8 mouse cellular contexts compared by ENCODE assay signal in genomic region chr13:21160657-21161590, GRCm38 (mm10). TPM values are rescaled to one million over a fixed set of nuclear protein-coding genes. Genes with fewer than 3 reads are reported as not detected.
DNase-seq lines count a peak whose midpoint lies in the region; ATAC-seq lines count a peak whose summit lies in the region.

No protein-coding gene starts in this region.

- H3K4me1 ChIP-seq in forebrain, embryonic 10.5 days: peaks cover 15% of the 10 kb centered on the region
- H3K4me1 ChIP-seq in heart, embryonic 16.5 days (ENCODE audit: control insufficient read depth, insufficient read depth, low read length): peaks cover 6% of the 10 kb centered on the region
- H3K4me1 ChIP-seq in liver, embryonic 15.5 days (replicated peaks): peaks cover 31% of the 10 kb centered on the region
- H3K4me1 ChIP-seq in neural tube, embryonic 11.5 days (ENCODE audit: control insufficient read depth, insufficient read depth, low read length): no peaks in the 10 kb centered on the region
- peaks cover 8% of the 10 kb centered on the region; the same call in 1 of the 2 replicates for H3K4me1 ChIP-seq in stomach, embryonic 16.5 days (ENCODE audit: control insufficient read depth, insufficient read depth, low read length)

- DNase-seq in c-Kit-positive CD71-negative TER-119-negative erythroid progenitor cells, embryonic 14.5 days (ENCODE audit: low read depth): peak; percentile 86
- peak; percentile 90 for DNase-seq in forebrain, embryonic 10.5 days (ENCODE audit: extremely low spot score, low spot score)
- DNase-seq in kidney, postnatal 36 days: peak; percentile 90 to 92
- DNase-seq in neural tube, embryonic 11.5 days (ENCODE audit: low spot score): peak; percentile 93

- no peaks in the 10 kb centered on the region for H3K9me3 ChIP-seq in forebrain, embryonic 10.5 days
- H3K9me3 ChIP-seq in heart, embryonic 16.5 days (replicated peaks; ENCODE audit: control insufficient read depth, low read length): no peaks in the 10 kb centered on the region
- H3K9me3 ChIP-seq in liver, embryonic 15.5 days (replicated peaks): no peaks in the 10 kb centered on the region
- no peaks in the 10 kb centered on the region for H3K9me3 ChIP-seq in neural tube, embryonic 11.5 days (ENCODE audit: control insufficient read depth, low read length)
- no peaks in the 10 kb centered on the region for H3K9me3 ChIP-seq in stomach, embryonic 16.5 days (replicated peaks; ENCODE audit: control insufficient read depth, low read length)

- WGBS in forebrain, embryonic 10.5 days: under 1% methylated on average over 32 of the region's 32 CpGs
- WGBS in heart, embryonic 16.5 days: under 1% methylated on average over 32 of the region's 32 CpGs
- WGBS in liver, embryonic 15.5 days (ENCODE audit: insufficient replicate concordance): under 1% methylated on average over 32 of the region's 32 CpGs
- under 1% methylated on average over 32 of the region's 32 CpGs for WGBS in neural tube, embryonic 11.5 days
- WGBS in stomach, embryonic 16.5 days: under 1% methylated on average over 32 of the region's 32 CpGs

- peak overlapping the region; percentile 92 for H3K4me2 ChIP-seq in heart, embryonic 16.5 days (ENCODE audit: low read depth, low read length)
- H3K4me2 ChIP-seq in liver, embryonic 15.5 days: peak overlapping the region; percentile 81
- H3K4me2 ChIP-seq in neural tube, embryonic 11.5 days (ENCODE audit: low read depth): peak overlapping the region; percentile 85
- peak overlapping the region; percentile 98 for H3K4me2 ChIP-seq in stomach, embryonic 16.5 days (ENCODE audit: low read depth, low read length)

- H3K4me3 ChIP-seq in forebrain, embryonic 10.5 days: peak overlapping the region; percentile 62
- peak overlapping the region; percentile 91 for H3K4me3 ChIP-seq in heart, embryonic 16.5 days (ENCODE audit: low read length)
- H3K4me3 ChIP-seq in liver, embryonic 15.5 days (replicated peaks): peak overlapping the region; percentile 70
- peak overlapping the region; percentile 63 for H3K4me3 ChIP-seq in neural tube, embryonic 11.5 days (ENCODE audit: low read depth, low read length)
- peak overlapping the region; percentile 83 for H3K4me3 ChIP-seq in stomach, embryonic 16.5 days (replicated peaks; ENCODE audit: low read length)

- no peak overlapping the region for H3K27ac ChIP-seq in forebrain, embryonic 10.5 days
- H3K27ac ChIP-seq in heart, embryonic 16.5 days (ENCODE audit: low read length): no peak overlapping the region; the same call in 1 of the 2 replicates
- H3K27ac ChIP-seq in liver, embryonic 15.5 days (replicated peaks): no peak overlapping the region
- no peak overlapping the region for H3K27ac ChIP-seq in neural tube, embryonic 11.5 days (ENCODE audit: low read depth, low read length)
- peak overlapping the region; percentile 42; the same call in 1 of the 2 replicates for H3K27ac ChIP-seq in stomach, embryonic 16.5 days (ENCODE audit: low read length)

- ATAC-seq in CD4-positive, CD25-positive, alpha-beta regulatory T cell, adult 4 months: peak; percentile 74
- ATAC-seq in heart, embryonic 16.5 days (replicated peaks; ENCODE audit: extremely low read depth, insufficient read depth, low FRiP score): peak; percentile 88
- ATAC-seq in liver, embryonic 15.5 days (ENCODE audit: insufficient read depth): peak; percentile 80
- ATAC-seq in neural tube, embryonic 11.5 days (ENCODE audit: insufficient read depth, low FRiP score, low TSS enrichment): peak; percentile 89
- peak; percentile 89 for ATAC-seq in stomach, embryonic 16.5 days (ENCODE audit: insufficient read depth, low FRiP score)

- H3K27me3 ChIP-seq in forebrain, embryonic 10.5 days (ENCODE audit: poor library complexity, severe bottlenecking): peaks cover 14% of the 10 kb centered on the region; the same call in 1 of the 2 replicates
- H3K27me3 ChIP-seq in heart, embryonic 16.5 days (ENCODE audit: control insufficient read depth, insufficient read depth, low read length): no peaks in the 10 kb centered on the region
- H3K27me3 ChIP-seq in liver, embryonic 15.5 days: peaks cover 52% of the 10 kb centered on the region
- no peaks in the 10 kb centered on the region for H3K27me3 ChIP-seq in neural tube, embryonic 11.5 days (ENCODE audit: control insufficient read depth, insufficient read depth, low read length)
- no peaks in the 10 kb centered on the region for H3K27me3 ChIP-seq in stomach, embryonic 16.5 days (ENCODE audit: control insufficient read depth, insufficient read depth, low read length)

- H3K9ac ChIP-seq in heart, embryonic 16.5 days (ENCODE audit: low read length): peak overlapping the region; percentile 77
- peak overlapping the region; percentile 33; the same call in 1 of the 2 replicates for H3K9ac ChIP-seq in liver, embryonic 15.5 days
- H3K9ac ChIP-seq in neural tube, embryonic 11.5 days (ENCODE audit: low read length): no peak overlapping the region
- no peak overlapping the region for H3K9ac ChIP-seq in stomach, embryonic 16.5 days (ENCODE audit: low read length)

- H3K36me3 ChIP-seq in forebrain, embryonic 10.5 days (replicated peaks): no peaks in the 10 kb centered on the region
- H3K36me3 ChIP-seq in heart, embryonic 16.5 days (ENCODE audit: control insufficient read depth, insufficient read depth): no peaks in the 10 kb centered on the region
- H3K36me3 ChIP-seq in liver, embryonic 15.5 days (replicated peaks): no peaks in the 10 kb centered on the region
- H3K36me3 ChIP-seq in neural tube, embryonic 11.5 days (ENCODE audit: control insufficient read depth, insufficient read depth, low read length): no peaks in the 10 kb centered on the region
- H3K36me3 ChIP-seq in stomach, embryonic 16.5 days (ENCODE audit: control insufficient read depth, insufficient read depth, low read length): no peaks in the 10 kb centered on the region

RNA-seq across cellular contexts. Expression of gene Olfr1368, which starts 15.3 kb away (rescaled TPM):
- not detected for polyA plus RNA-seq in CD4-positive, CD25-positive, alpha-beta regulatory T cell, adult 4 months (2017; shearing (Covaris generic))
- not detected in 2 replicates for polyA plus RNA-seq in forebrain, embryonic 10.5 days (2016; fragmentation: Nextera tagmentation; extraction: Ambion mirVana)
- polyA plus RNA-seq in heart, embryonic 16.5 days (2015; fragmentation: Nextera tagmentation; extraction: Ambion mirVana): not detected in 2 replicates
- polyA plus RNA-seq in liver, embryonic 15.5 days (2015; fragmentation: Nextera tagmentation; extraction: Ambion mirVana): not detected in 2 replicates
- not detected in 2 replicates for polyA plus RNA-seq in neural tube, embryonic 11.5 days (2014; fragmentation: Nextera tagmentation; extraction: Ambion mirVana)
- polyA plus RNA-seq in stomach, embryonic 16.5 days (2015; fragmentation: Nextera tagmentation; extraction: Ambion mirVana): not detected in 2 replicates

RNA-seq across cellular contexts. Expression of gene Trim27, which starts 18.3 kb away (rescaled TPM):
- polyA plus RNA-seq in CD4-positive, CD25-positive, alpha-beta regulatory T cell, adult 4 months (2017; shearing (Covaris generic)): 10 to 100 TPM; 10.5 to 13.5 TPM
- 169 and 173 TPM in 2 replicates for polyA plus RNA-seq in forebrain, embryonic 10.5 days (2016; fragmentation: Nextera tagmentation; extraction: Ambion mirVana)
- 72.4 and 72.8 TPM in 2 replicates for polyA plus RNA-seq in heart, embryonic 16.5 days (2015; fragmentation: Nextera tagmentation; extraction: Ambion mirVana)
- 59.3 and 65.7 TPM in 2 replicates for polyA plus RNA-seq in liver, embryonic 15.5 days (2015; fragmentation: Nextera tagmentation; extraction: Ambion mirVana)
- 150 and 160 TPM in 2 replicates for polyA plus RNA-seq in neural tube, embryonic 11.5 days (2014; fragmentation: Nextera tagmentation; extraction: Ambion mirVana)
- polyA plus RNA-seq in stomach, embryonic 16.5 days (2015; fragmentation: Nextera tagmentation; extraction: Ambion mirVana): 84.2 and 84.3 TPM in 2 replicates

RNA-seq across cellular contexts. Expression of gene Olfr263, which starts 31.5 kb away (rescaled TPM):
- not detected for polyA plus RNA-seq in CD4-positive, CD25-positive, alpha-beta regulatory T cell, adult 4 months (2017; shearing (Covaris generic))
- not detected in 2 replicates for polyA plus RNA-seq in forebrain, embryonic 10.5 days (2016; fragmentation: Nextera tagmentation; extraction: Ambion mirVana)
- not detected in 2 replicates for polyA plus RNA-seq in heart, embryonic 16.5 days (2015; fragmentation: Nextera tagmentation; extraction: Ambion mirVana)
- not detected in 2 replicates for polyA plus RNA-seq in liver, embryonic 15.5 days (2015; fragmentation: Nextera tagmentation; extraction: Ambion mirVana)
- not detected in 2 replicates for polyA plus RNA-seq in neural tube, embryonic 11.5 days (2014; fragmentation: Nextera tagmentation; extraction: Ambion mirVana)
- not detected in 2 replicates for polyA plus RNA-seq in stomach, embryonic 16.5 days (2015; fragmentation: Nextera tagmentation; extraction: Ambion mirVana)

RNA-seq across cellular contexts. Expression of gene Olfr1369-ps1, which starts 49.6 kb away (rescaled TPM):
- polyA plus RNA-seq in CD4-positive, CD25-positive, alpha-beta regulatory T cell, adult 4 months (2017; shearing (Covaris generic)): under 1 TPM in 1 of 2 experiments, not detected in 1; 0.27 TPM
- 0.04 and 0.06 TPM in 2 replicates for polyA plus RNA-seq in forebrain, embryonic 10.5 days (2016; fragmentation: Nextera tagmentation; extraction: Ambion mirVana)
- 0.04 TPM in 1 of 2 replicates, not detected in the other for polyA plus RNA-seq in heart, embryonic 16.5 days (2015; fragmentation: Nextera tagmentation; extraction: Ambion mirVana)
- 0.02 TPM in 1 of 2 replicates, not detected in the other for polyA plus RNA-seq in liver, embryonic 15.5 days (2015; fragmentation: Nextera tagmentation; extraction: Ambion mirVana)
- polyA plus RNA-seq in neural tube, embryonic 11.5 days (2014; fragmentation: Nextera tagmentation; extraction: Ambion mirVana): not detected in 2 replicates
- polyA plus RNA-seq in stomach, embryonic 16.5 days (2015; fragmentation: Nextera tagmentation; extraction: Ambion mirVana): not detected in 2 replicates

Comparison
In these comparisons a context has a peak if more than half of its experiments do, and no peak if none do; other contexts are left out.
1. H3K9ac ChIP-seq: peak in heart, embryonic 16.5 days (single experiment) and liver, embryonic 15.5 days (single experiment); none in neural tube, embryonic 11.5 days (single experiment) and stomach, embryonic 16.5 days (single experiment).
2. Peak in every context shown above with its lines, with median percentiles within 50 percentile points of each other: ATAC-seq, DNase-seq, H3K4me3 ChIP-seq and H3K4me2 ChIP-seq.